Comparison of ENCODE assay signal across 22 mouse cellular contexts in genomic region chr13:52566188-52566760, GRCm38 (mm10). TPM values are rescaled to one million over a fixed set of nuclear protein-coding genes. Genes with fewer than 3 reads are reported as not detected.
DNase-seq lines count a peak whose midpoint lies in the region; TF ChIP-seq lines count a peak whose summit lies in the region.
"Had no signal": no experiment of that assay in that cellular context is flagged by ENCODE, and none has a peak within 500 bp of the region (broad histone marks: within the 10 kb centered on the region; RNA-seq: fewer than 3 reads in every experiment).

No protein-coding gene starts in this region.

- H3K27ac ChIP-seq in thymus, adult 2 months (ENCODE audit: control insufficient read depth, insufficient read depth, low read length), result no peak overlapping the region
- peak overlapping the region; percentile 90 for H3K27ac ChIP-seq in bone marrow, adult 2 months (ENCODE audit: control insufficient read depth, insufficient read depth, low read depth, low read length, poor library complexity)
- H3K27ac ChIP-seq: forebrain, embryonic 15.5 days; hindbrain, embryonic 12.5 days; kidney, embryonic 15.5 days; left cerebral cortex, adult 2 months; limb, embryonic 15.5 days; liver, embryonic 15.5 days; midbrain, embryonic 13.5 days had no signal

- H3K4me3 ChIP-seq in thymus, adult 2 months (ENCODE audit: control insufficient read depth, insufficient read depth, low read length), result no peak overlapping the region
- H3K4me3 ChIP-seq in bone marrow, adult 2 months (replicated peaks; ENCODE audit: control insufficient read depth, low read depth, low read length), result no peak overlapping the region
- H3K4me3 ChIP-seq in megakaryocyte, embryonic 14.5 days (replicated peaks), result peak overlapping the region; percentile 87
- H3K4me3 ChIP-seq: forebrain, embryonic 15.5 days; heart, embryonic 12.5 days; hindbrain, embryonic 12.5 days; kidney, embryonic 15.5 days; left cerebral cortex, adult 2 months; limb, embryonic 15.5 days; liver, embryonic 15.5 days; midbrain, embryonic 13.5 days had no signal

- H3K9me3 ChIP-seq in megakaryocyte, embryonic 14.5 days, result no peaks in the 10 kb centered on the region
- H3K9me3 ChIP-seq: forebrain, embryonic 15.5 days; heart, embryonic 12.5 days; hindbrain, embryonic 12.5 days; kidney, embryonic 15.5 days; limb, embryonic 15.5 days; liver, embryonic 15.5 days; midbrain, embryonic 13.5 days had no signal

- no peaks in the 10 kb centered on the region for H3K27me3 ChIP-seq in thymus, adult 2 months (ENCODE audit: control insufficient read depth, insufficient read depth, low read length)
- H3K27me3 ChIP-seq in megakaryocyte, embryonic 14.5 days (replicated peaks), result no peaks in the 10 kb centered on the region
- H3K27me3 ChIP-seq: forebrain, embryonic 15.5 days; heart, embryonic 12.5 days; hindbrain, embryonic 12.5 days; kidney, embryonic 15.5 days; limb, embryonic 15.5 days; liver, embryonic 15.5 days had no signal

- peaks cover 17% of the 10 kb centered on the region for H3K4me1 ChIP-seq in thymus, adult 2 months (replicated peaks; ENCODE audit: control insufficient read depth, insufficient read depth, low read length)
- H3K4me1 ChIP-seq in bone marrow, adult 2 months (ENCODE audit: control insufficient read depth, insufficient read depth, low read length), result peaks cover 14% of the 10 kb centered on the region
- peaks cover 97% of the 10 kb centered on the region for H3K4me1 ChIP-seq in megakaryocyte, embryonic 14.5 days
- H3K4me1 ChIP-seq: heart, embryonic 12.5 days; liver, embryonic 15.5 days had no signal

- no peak for TF ChIP-seq CTCF in thymus, adult 2 months (IDR thresholded peaks at IDR 0.05; ENCODE audit: borderline replicate concordance, control insufficient read depth, extremely low read depth, insufficient read depth, low read length, poor library complexity)
- no peak for TF ChIP-seq CTCF in bone marrow, adult 2 months (IDR thresholded peaks at IDR 0.05; ENCODE audit: control insufficient read depth, insufficient read depth, low read length)

- 29% methylated on average over 9 of the region's 9 CpGs for WGBS in thymus, adult 2 months
- WGBS in bone marrow, adult 2 months, result 30% methylated on average over 9 of the region's 9 CpGs

- no peak for TF ChIP-seq POLR2A in thymus, adult 2 months (IDR thresholded peaks at IDR 0.05; ENCODE audit: control insufficient read depth, extremely low read depth, insufficient read depth, low read length, poor library complexity)
- no peak for TF ChIP-seq POLR2A in bone marrow, adult 2 months (IDR thresholded peaks at IDR 0.05; ENCODE audit: borderline replicate concordance, control insufficient read depth, low read depth, low read length)

- peak; percentile 25 for DNase-seq in thymus, adult 2 months
- DNase-seq in thymus, postnatal 36 days, result no peak
- DNase-seq in layer of hippocampus, adult 18-20 months (ENCODE audit: low spot score in 2 of 2), result no peak
- no peak for DNase-seq in urinary bladder, postnatal 4 days (ENCODE audit: low spot score in 2 of 2)
- no peak for DNase-seq in right cerebral cortex, postnatal 14 days
- DNase-seq: adrenal gland, postnatal 14 days; cerebellum, adult 8-10 months; cerebellum, postnatal 36 days; heart, postnatal 10 days; kidney, postnatal 4 days; layer of hippocampus, adult 9-11 months; left cerebral cortex, postnatal 4 days had no signal

- H3K36me3 ChIP-seq in thymus, adult 2 months (ENCODE audit: control insufficient read depth, insufficient read depth, low read length), result no peaks in the 10 kb centered on the region
- H3K36me3 ChIP-seq in megakaryocyte, embryonic 14.5 days (replicated peaks; ENCODE audit: low read length), result peaks cover 53% of the 10 kb centered on the region
- H3K36me3 ChIP-seq: forebrain, embryonic 15.5 days; heart, embryonic 12.5 days; hindbrain, embryonic 12.5 days; kidney, embryonic 15.5 days; limb, embryonic 15.5 days; liver, embryonic 15.5 days; midbrain, embryonic 13.5 days had no signal

RNA-seq across cellular contexts. Expression of gene Syk, which starts 16.7 kb away (rescaled TPM):
- polyA plus RNA-seq in thymus, adult 2 months (2012; rRNA removed), result 22.4 and 24.3 TPM in 2 replicates
- polyA plus RNA-seq in bone marrow, adult 2 months (2011; ENCODE audit: insufficient read depth, insufficient read length, low replicate concordance, missing spikeins), result 52.8 and 120 TPM in 2 replicates
- 33.3 and 55.7 TPM in 2 replicates for polyA plus RNA-seq in megakaryocyte, embryonic 14.5 days (2012; ENCODE audit: insufficient read depth, low replicate concordance)
- 1 to 10 TPM; 2.7 TPM for total RNA-seq in layer of hippocampus, adult 18-20 months (2021)

RNA-seq across cellular contexts. Expression of gene Diras2, which starts 35.2 kb away (rescaled TPM):
- 21.0 and 22.4 TPM in 2 replicates for polyA plus RNA-seq in thymus, adult 2 months (2012; rRNA removed)
- polyA plus RNA-seq in bone marrow, adult 2 months (2011; ENCODE audit: insufficient read depth, insufficient read length, low replicate concordance, missing spikeins), result 3.1 and 5.9 TPM in 2 replicates
- 1.3 TPM in 1 of 2 replicates, not detected in the other for polyA plus RNA-seq in megakaryocyte, embryonic 14.5 days (2012; ENCODE audit: insufficient read depth, low replicate concordance)
- 100 to 1,000 TPM; 164 to 166 TPM for total RNA-seq in layer of hippocampus, adult 18-20 months (2021)
